Mouse (Mus musculus): ENCODE results near the gene BC028528. TPM values are rescaled to one million over a fixed set of nuclear protein-coding genes. Genes with fewer than 3 reads are reported as not detected.
A peak's percentile ranks its signal among the peaks of the same experiment; 100 is the strongest.
"Not testable (repeated sequence)": the region's sequence is repeated elsewhere in the genome, so short reads cannot be mapped to it uniquely, and the experiment has no call there.

Gene BC028528
- total RNA-seq, 1 experiment = 6.4 TPM

- H3K4me3 ChIP-seq (ENCODE audit: insufficient read depth in 1 of 2, low read depth in 1 of 2, low read length in 2 of 2, poor library complexity in 1 of 2, severe bottlenecking in 1 of 2) = no peak overlapping the region
- no peak for TF ChIP-seq ZC3H11A (IDR thresholded peaks at IDR 0.05; ENCODE audit: borderline replicate concordance, low read depth, low read length)
- no peak for TF ChIP-seq ZNF384 (IDR thresholded peaks at IDR 0.05; ENCODE audit: low read depth, low read length)
- no peak for TF ChIP-seq CHD2 (IDR thresholded peaks at IDR 0.05; ENCODE audit: low read depth, low read length)
- no peak for TF ChIP-seq HCFC1 (IDR thresholded peaks at IDR 0.05; ENCODE audit: borderline replicate concordance, insufficient read depth, low read length)
- no peak for TF ChIP-seq MAFK (IDR thresholded peaks at IDR 0.05; ENCODE audit: insufficient read depth, low read depth, low read length)
- DNase-seq (ENCODE audit: low read depth, low spot score) = no peak
- in situ Hi-C loops (cut with MboI; ENCODE audit: low sequenced_read_pairs in 2 of 2, unreplicated experiment in 2 of 2) = no loop called here
- peaks cover 2 to 17% of the 10 kb centered on the region in 2 experiments; a peak in 2 of 4 replicates for H3K4me1 ChIP-seq (ENCODE audit: control insufficient read depth in 2 of 2, insufficient read depth in 2 of 2, low read length in 2 of 2, poor library complexity in 1 of 2)
- no peak overlapping the region for H3K27ac ChIP-seq (ENCODE audit: insufficient read depth, low read depth, low read length, poor library complexity, severe bottlenecking)
- H3K9ac ChIP-seq (ENCODE audit: insufficient read depth, low read depth, low read length, poor library complexity, severe bottlenecking) = no peak overlapping the region
- H3K36me3 ChIP-seq (ENCODE audit: control insufficient read depth, insufficient read depth, low read length, poor library complexity, severe bottlenecking) = no peaks in the 10 kb centered on the region
- no peaks in the 10 kb centered on the region for H3K9me3 ChIP-seq (ENCODE audit: control insufficient read depth, insufficient read depth, low read depth, low read length)
Observed at GRCm38 (mm10) chr3:95860323-95860722, 31.5 kb downstream of the BC028528 start.

DNA sequence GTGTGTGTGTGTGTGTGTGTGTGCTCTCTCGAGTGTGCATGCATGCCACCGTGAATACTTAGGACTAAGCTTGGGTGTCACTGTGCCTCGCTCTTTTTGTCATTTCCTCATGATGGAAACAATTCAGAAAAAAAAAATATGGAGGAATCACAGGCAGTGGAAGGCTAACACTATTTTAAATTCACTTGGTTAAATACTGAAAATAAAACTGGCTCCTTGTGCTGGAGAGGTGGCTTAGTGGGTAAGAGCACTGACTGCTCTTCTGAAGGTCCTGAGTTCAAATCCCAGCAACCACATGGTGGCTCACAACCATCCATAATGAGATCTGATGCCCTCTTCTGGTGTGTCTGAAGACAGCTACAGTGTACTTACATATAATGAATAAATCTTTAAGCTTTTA lies 33.5 kb downstream of the BC028528 start:
- H3K9me3 ChIP-seq (ENCODE audit: control insufficient read depth, insufficient read depth, low read depth, low read length); H3K4me1 ChIP-seq (ENCODE audit: control insufficient read depth in 2 of 2, insufficient read depth in 2 of 2, low read length in 2 of 2, poor library complexity in 1 of 2); H3K9ac ChIP-seq (ENCODE audit: insufficient read depth, low read depth, low read length, poor library complexity, severe bottlenecking); in situ Hi-C loops (cut with MboI; ENCODE audit: low sequenced_read_pairs in 2 of 2, unreplicated experiment in 2 of 2); H3K27ac ChIP-seq (ENCODE audit: insufficient read depth, low read depth, low read length, poor library complexity, severe bottlenecking); DNase-seq (ENCODE audit: low read depth, low spot score); H3K36me3 ChIP-seq (ENCODE audit: control insufficient read depth, insufficient read depth, low read length, poor library complexity, severe bottlenecking); H3K4me3 ChIP-seq (ENCODE audit: insufficient read depth in 1 of 2, low read depth in 1 of 2, low read length in 2 of 2, poor library complexity in 1 of 2, severe bottlenecking in 1 of 2): not testable (repeated sequence)

- H3K4me3 ChIP-seq (ENCODE audit: insufficient read depth in 1 of 2, low read depth in 1 of 2, low read length in 2 of 2, poor library complexity in 1 of 2, severe bottlenecking in 1 of 2); DNase-seq (ENCODE audit: low read depth, low spot score); in situ Hi-C loops (cut with MboI; ENCODE audit: low sequenced_read_pairs in 2 of 2, unreplicated experiment in 2 of 2); H3K36me3 ChIP-seq (ENCODE audit: control insufficient read depth, insufficient read depth, low read length, poor library complexity, severe bottlenecking); H3K9me3 ChIP-seq (ENCODE audit: control insufficient read depth, insufficient read depth, low read depth, low read length); H3K9ac ChIP-seq (ENCODE audit: insufficient read depth, low read depth, low read length, poor library complexity, severe bottlenecking); H3K4me1 ChIP-seq (ENCODE audit: control insufficient read depth in 2 of 2, insufficient read depth in 2 of 2, low read length in 2 of 2, poor library complexity in 1 of 2); H3K27ac ChIP-seq (ENCODE audit: insufficient read depth, low read depth, low read length, poor library complexity, severe bottlenecking): not testable (repeated sequence)
Observed at GRCm38 (mm10) chr3:95857050-95857449, 34.8 kb downstream of the BC028528 start.

- Histone ChIP-seq H3K4me1 (ENCODE audit: control insufficient read depth in 2 of 2, insufficient read depth in 2 of 2, low read length in 2 of 2, poor library complexity in 1 of 2) (peaks cover 0 to 5% of the 10 kb centered on the region in 2 experiments; a peak in 1 of 4 replicates), H3K27ac (ENCODE audit: insufficient read depth, low read depth, low read length, poor library complexity, severe bottlenecking) (peak overlapping the region; percentile 14; the same call in 1 of the 2 replicates), H3K36me3 (ENCODE audit: control insufficient read depth, insufficient read depth, low read length, poor library complexity, severe bottlenecking) (peaks cover 15% of the 10 kb centered on the region), H3K9me3 (ENCODE audit: control insufficient read depth, insufficient read depth, low read depth, low read length) (no peaks in the 10 kb centered on the region), H3K4me3 (ENCODE audit: insufficient read depth in 1 of 2, low read depth in 1 of 2, low read length in 2 of 2, poor library complexity in 1 of 2, severe bottlenecking in 1 of 2) (peak overlapping the region; percentile 76 to 97), H3K9ac (ENCODE audit: insufficient read depth, low read depth, low read length, poor library complexity, severe bottlenecking) (peak overlapping the region; percentile 75)
- in situ Hi-C loops (cut with MboI; ENCODE audit: low sequenced_read_pairs in 2 of 2, unreplicated experiment in 2 of 2) = no loop called here
- no peak for DNase-seq (ENCODE audit: low read depth, low spot score)
- TF ChIP-seq ZNF384 (IDR thresholded peaks at IDR 0.05; ENCODE audit: low read depth, low read length) (0 out of 2 replicates have a peak, but pooled peaks have one; percentile 0), HCFC1 (IDR thresholded peaks at IDR 0.05; ENCODE audit: borderline replicate concordance, insufficient read depth, low read length) (no peak), ZC3H11A (IDR thresholded peaks at IDR 0.05; ENCODE audit: borderline replicate concordance, low read depth, low read length) (no peak), MAFK (IDR thresholded peaks at IDR 0.05; ENCODE audit: insufficient read depth, low read depth, low read length) (no peak), CHD2 (IDR thresholded peaks at IDR 0.05; ENCODE audit: low read depth, low read length) (no peak)
Observed at GRCm38 (mm10) chr3:95856115-95856514, 35.7 kb downstream of the BC028528 start.

DNA sequence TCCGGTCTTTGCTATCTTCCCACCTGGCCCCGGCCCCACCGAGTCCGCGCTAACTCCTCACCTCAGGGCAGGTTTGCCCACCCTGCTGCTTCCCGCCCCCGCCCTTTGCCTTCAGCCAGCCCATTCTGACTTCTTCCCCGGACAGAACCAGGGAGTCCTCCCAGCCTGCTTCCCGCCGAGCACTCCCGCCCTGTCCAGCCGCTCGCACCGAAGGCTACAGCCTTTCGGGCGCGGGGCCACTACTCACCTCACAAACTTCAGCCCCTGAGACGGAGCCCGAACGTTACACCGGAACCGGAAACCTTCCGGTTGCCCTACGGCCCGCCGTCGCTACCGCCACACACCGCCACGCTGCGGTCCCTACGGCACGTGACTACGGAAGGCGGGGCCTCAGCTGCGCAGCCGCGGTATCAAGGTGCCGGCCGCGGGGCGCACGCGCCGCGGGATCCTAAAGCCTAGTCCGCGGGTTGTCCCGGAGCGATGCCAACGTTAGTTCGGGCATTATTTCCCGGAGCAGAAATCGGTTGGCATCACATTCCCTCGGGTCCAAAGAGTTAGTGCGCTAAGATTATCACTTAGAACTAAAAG lies 36.2 kb downstream of the BC028528 start, which contains the start of gene Prpf3:
Prpf3 (minus strand) TSS at position 384 of the 588 bp plus-strand sequence.
- Histone ChIP-seq H3K4me1 (ENCODE audit: control insufficient read depth in 2 of 2, insufficient read depth in 2 of 2, low read length in 2 of 2, poor library complexity in 1 of 2) (peaks cover 0 to 2% of the 10 kb centered on the region in 2 experiments; a peak in 1 of 4 replicates), H3K36me3 (ENCODE audit: control insufficient read depth, insufficient read depth, low read length, poor library complexity, severe bottlenecking) (peaks cover 17% of the 10 kb centered on the region), H3K9ac (ENCODE audit: insufficient read depth, low read depth, low read length, poor library complexity, severe bottlenecking) (peak within 1 kb of the TSS; percentile 87), H3K9me3 (ENCODE audit: control insufficient read depth, insufficient read depth, low read depth, low read length) (no peaks in the 10 kb centered on the region), H3K27ac (ENCODE audit: insufficient read depth, low read depth, low read length, poor library complexity, severe bottlenecking) (peak within 1 kb of the TSS; percentile 68), H3K4me3 (ENCODE audit: insufficient read depth in 1 of 2, low read depth in 1 of 2, low read length in 2 of 2, poor library complexity in 1 of 2, severe bottlenecking in 1 of 2) (peak within 1 kb of the TSS; percentile 76 to 97)
- TF ChIP-seq ZNF384 (IDR thresholded peaks at IDR 0.05; ENCODE audit: low read depth, low read length) (peak; percentile 72; the same call in 1 of the 2 replicates), MAFK (IDR thresholded peaks at IDR 0.05; ENCODE audit: insufficient read depth, low read depth, low read length) (no peak), HCFC1 (IDR thresholded peaks at IDR 0.05; ENCODE audit: borderline replicate concordance, insufficient read depth, low read length) (peak; percentile 82), CHD2 (IDR thresholded peaks at IDR 0.05; ENCODE audit: low read depth, low read length) (no peak)
- DNase-seq (ENCODE audit: low read depth, low spot score) = peak; percentile 78
- in situ Hi-C loops (cut with MboI; ENCODE audit: low sequenced_read_pairs in 2 of 2, unreplicated experiment in 2 of 2) = no loop called here

Measured in ES-E14 (cell line).